Mouse (Mus musculus) splenic B cell, adult 2 months (primary cell): ENCODE measurements around the gene Arl16.
A peak's percentile ranks its signal among the peaks of the same experiment; 100 is the strongest.

Source experiments
- DNase-seq: peaks from one replicate; pipeline ENCODE4 v3.0.0-alpha.2; 2011; ENCODE audit warnings: low read depth, low spot score
- H3K27me3 ChIP-seq: 2 replicates; pipeline ENCODE4 v1.6.1; 2012; ENCODE audit warnings: mild to moderate bottlenecking, low read length, moderate library complexity, mixed read lengths; ENCODE audit not compliant: control insufficient read depth, poor library complexity, insufficient read depth, severe bottlenecking
- H3K36me3 ChIP-seq: 2 replicates; pipeline ENCODE4 v1.6.1; 2012; ENCODE audit warnings: mild to moderate bottlenecking, low read length, moderate library complexity, mixed read lengths; ENCODE audit not compliant: control insufficient read depth, poor library complexity, insufficient read depth, severe bottlenecking

Gene Arl16

DNA sequence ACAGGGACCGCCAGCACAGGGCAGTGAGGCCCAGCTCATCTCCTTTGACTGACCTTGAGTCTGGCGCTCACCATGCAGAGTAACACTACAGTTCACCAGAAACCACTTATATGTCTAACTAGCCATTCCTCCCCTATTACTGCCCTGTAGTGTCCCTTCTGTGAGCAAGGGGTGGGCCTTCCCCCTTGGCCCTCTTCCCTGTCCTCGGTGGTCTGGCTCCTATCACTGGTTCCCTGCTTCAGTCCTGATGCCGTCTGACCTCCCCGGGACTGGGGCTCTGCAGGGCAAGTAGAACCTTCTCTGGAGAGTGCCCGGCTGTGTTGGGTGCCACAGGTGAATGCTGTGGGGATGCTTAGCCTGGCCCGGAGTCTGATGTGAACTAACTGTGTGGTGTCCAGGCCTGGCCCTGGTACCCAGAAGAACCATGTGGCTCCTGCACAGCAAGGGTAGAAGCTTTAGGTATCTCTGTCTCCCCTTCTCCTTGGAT is 16.1 kb upstream of the Arl16 start:
- no peak for DNase-seq
- Histone ChIP-seq H3K27me3 (no peaks in the 10 kb centered on the region), H3K36me3 (peaks cover 12% of the 10 kb centered on the region)

DNA sequence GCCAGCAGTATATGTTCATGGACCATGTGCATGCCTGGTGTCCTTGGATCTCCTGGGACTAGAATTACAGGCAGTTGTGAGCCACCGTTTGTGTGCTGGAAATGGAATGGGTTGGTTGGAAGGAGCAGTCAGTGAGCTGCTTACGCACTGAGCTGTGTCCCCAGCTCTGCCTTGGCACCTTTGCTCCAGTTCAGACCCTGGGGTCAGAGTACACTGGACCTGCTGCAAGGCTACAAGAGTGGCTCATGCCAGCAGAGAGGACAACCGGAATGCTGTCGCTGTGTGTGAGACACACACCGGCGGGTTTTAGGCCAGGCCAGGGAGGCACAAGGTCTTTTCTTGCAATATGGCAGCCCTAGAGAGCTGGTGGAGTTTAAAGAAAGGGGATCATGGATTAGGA is 4.6 kb upstream of the Arl16 start:
- Histone ChIP-seq H3K27me3 (no peaks in the 10 kb centered on the region), H3K36me3 (peaks cover 23% of the 10 kb centered on the region)
- no peak for DNase-seq

DNA sequence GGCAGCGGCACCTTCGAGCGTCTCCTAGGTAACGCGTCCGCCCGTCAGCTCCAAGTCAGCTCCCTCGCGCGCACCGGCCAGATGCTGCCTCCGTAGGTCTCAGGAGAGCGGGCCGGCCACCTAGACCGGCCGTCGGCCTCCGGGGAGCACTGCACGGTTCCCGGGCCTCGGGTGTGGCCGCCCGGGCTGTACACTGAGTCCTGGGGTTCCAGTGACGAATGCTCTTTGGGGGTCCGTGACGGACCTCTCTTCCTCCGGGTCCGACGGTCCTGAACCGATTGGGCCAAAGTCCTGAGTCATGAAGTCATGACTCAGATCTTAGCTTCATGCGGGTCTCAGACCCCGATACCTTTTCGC is 307 bp upstream of the Arl16 start:
- DNase-seq: no peak
- Histone ChIP-seq H3K27me3 (no peaks in the 10 kb centered on the region), H3K36me3 (peaks cover 12% of the 10 kb centered on the region)

DNA sequence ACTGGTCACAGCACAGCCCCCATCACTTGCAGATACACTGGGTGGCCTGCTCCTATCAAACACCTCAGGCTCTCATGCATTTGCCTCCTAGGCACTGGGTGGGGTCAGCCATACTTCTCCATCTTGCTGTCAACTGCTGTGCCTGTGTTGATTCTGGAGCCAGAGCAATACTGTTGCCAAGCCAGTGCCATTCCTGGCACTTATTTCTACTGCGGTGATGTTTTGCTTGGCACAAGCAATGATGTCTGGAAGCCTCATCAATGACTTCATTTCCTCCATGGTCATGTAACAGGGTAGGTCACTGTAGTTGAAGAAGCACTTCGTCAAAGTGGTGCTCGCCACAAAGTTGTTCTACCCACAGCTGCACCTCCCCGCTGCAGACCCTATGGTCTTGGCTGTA is 1.9 kb downstream of the Arl16 start:
- no peaks in the 10 kb centered on the region for H3K27me3 ChIP-seq
- no peak for DNase-seq
- H3K36me3 ChIP-seq: peaks cover 7% of the 10 kb centered on the region

DNA sequence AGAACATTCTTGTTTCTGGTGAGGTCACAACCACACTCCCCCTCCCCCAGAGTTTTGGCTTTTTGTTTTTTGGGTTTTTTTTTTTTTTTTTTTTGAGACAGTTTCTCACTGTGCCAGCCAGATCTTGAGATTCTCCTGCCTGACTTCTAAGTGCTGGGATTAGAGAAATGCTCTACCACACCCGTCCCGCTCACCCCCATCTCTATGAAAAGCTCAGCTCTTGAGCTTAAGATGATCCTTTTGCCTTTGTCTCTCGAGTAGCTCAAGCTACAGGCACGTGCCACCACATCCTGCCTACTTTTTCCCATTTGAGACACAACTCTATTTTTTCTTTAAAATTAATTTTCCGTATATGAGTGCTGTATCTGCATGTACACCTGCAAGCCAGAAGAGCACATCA is 3.0 kb downstream of the Arl16 start:
- peaks cover 4% of the 10 kb centered on the region for H3K36me3 ChIP-seq
- DNase-seq: no peak
- H3K27me3 ChIP-seq: no peaks in the 10 kb centered on the region

DNA sequence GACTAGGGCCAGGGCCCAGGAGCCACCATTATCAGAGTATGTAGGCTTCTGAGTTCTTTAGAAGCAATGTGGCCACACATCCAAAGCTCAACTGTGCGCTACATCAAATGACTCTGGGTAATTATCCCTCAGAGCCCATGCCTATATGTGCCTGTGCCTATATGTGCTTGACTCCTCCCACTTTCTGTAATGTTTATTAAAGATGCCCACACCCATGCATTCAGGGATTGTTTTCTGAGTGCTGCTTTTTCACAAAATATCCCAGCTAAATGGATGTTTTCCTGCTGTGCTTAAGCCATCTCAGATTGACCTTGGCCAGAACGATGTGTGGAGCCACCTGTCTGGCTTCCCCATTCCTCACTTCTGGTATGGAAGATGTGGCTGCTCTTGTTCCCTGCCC is 3.9 kb downstream of the Arl16 start:
- no peak for DNase-seq
- H3K36me3 ChIP-seq: peaks cover 4% of the 10 kb centered on the region
- H3K27me3 ChIP-seq: no peaks in the 10 kb centered on the region

DNA sequence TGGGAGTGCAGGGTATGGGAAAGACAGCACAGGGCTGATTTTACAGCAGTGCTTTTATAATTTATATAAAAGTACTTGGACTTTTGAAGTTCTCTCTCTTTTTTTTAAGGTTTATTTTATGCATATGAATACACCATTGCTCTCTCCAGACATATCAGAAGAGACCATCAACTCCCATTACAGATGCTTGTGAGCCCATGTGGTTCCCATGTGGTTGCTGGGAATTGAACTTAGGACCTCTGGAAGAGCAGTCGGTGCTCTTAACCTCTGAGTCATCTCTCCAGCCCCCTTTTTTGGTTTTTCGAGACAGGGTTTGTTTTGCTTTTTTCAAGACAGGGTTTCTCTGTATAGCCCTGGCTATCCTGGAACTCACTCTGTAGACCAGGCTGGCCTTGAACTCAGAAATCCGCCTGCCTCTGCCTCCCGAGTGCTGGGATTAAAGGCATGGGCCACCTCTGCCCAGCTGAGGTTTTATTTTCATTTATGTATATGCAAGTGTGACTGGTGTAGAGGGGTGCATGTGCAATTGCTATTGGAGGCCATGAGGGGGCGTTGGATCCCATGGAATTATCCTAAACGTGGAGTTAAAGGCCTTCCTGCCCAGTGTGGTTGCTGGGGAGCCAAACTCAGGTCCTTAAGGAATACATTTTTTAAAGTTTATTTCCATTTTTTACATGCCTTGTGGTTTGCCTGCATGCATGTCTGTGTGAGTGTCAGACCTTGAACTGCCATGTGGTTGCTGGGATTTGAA is 8.4 kb downstream of the Arl16 start:
- DNase-seq: no peak
- H3K36me3 ChIP-seq: peaks cover 4% of the 10 kb centered on the region

DNA sequence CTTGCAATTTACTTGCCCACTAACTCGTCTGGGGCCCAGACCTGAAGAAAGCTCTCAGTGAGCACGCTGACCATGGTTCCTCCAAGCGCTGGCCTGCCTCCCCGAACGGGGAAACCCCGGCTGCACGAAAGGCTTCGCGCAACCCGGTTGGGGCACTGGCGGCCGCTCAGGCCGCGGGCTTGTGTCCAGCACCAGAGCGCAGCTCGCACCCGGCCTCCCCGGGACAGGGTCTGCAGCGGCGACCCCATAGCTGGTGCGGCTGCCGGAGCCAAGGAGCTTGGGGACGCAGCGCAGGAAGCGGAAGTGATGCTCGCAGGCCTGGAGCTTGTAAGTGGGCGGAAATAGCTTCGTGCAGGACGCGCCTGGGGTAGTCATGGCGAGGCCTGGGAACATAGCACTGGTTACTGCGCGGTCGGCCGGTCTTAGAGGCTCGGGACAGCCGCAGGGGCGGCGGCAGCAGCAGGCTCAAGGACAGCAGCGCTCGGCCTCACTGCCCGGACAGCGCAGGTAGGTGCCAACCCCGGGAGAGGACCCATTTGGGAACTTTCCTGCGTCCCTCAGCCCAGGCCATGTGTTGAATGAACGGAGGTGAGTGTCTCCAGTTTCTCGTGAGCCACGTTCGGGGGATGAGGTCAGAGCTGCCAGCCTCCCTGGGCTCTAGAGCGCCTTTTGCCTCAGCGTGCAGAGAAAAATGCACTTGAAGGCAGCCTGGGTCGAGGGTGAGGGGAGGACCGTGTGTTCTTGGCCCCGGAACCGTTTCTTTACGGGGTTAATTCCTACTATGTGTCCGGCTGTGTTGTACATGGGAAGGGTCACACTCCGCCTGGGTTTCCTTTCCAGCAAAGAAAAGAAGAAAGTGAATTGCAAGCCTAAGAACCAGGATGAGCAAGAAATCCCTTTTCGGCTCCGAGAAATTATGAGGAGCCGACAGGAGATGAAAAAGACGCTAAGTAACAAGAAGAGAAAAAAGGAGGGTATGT is 9.3 kb downstream of the Arl16 start, which contains the start of the genes Oxld1 and Ccdc137:
Gene Oxld1, minus strand, starts transcription at position 297 of the 980 bp plus-strand sequence.
Gene Ccdc137, plus strand, starts transcription at position 344 of the 980 bp plus-strand sequence.
- H3K36me3 ChIP-seq: peaks cover 4% of the 10 kb centered on the region
- H3K27me3 ChIP-seq: no peaks in the 10 kb centered on the region
- peak; percentile 78 for DNase-seq

More for the DNA sequence above, 8.4 kb downstream of the Arl16 start:
- no peaks in the 10 kb centered on the region for H3K27me3 ChIP-seq

DNA sequence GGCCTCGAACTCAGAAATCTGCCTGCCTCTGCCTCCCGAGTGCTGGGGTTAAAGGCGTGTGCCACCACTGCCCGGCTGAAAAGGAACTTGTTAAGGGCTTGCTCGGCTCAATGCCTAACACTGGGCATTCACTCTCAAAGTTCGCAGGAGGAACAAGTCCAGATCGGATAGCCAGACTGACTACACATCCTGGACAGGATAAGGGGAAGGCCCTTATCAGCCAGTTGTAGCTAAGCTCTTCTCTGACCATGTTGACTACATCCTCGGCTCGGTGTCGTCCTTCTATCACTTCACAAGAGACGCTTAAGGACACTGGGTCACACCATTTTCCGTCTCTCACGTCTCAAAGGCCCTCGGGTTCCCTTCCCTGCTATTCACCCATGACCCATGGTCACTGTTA is 10.0 kb downstream of the Arl16 start:
- H3K36me3 ChIP-seq: peaks cover 2% of the 10 kb centered on the region
- no peaks in the 10 kb centered on the region for H3K27me3 ChIP-seq
- DNase-seq: no peak

DNA sequence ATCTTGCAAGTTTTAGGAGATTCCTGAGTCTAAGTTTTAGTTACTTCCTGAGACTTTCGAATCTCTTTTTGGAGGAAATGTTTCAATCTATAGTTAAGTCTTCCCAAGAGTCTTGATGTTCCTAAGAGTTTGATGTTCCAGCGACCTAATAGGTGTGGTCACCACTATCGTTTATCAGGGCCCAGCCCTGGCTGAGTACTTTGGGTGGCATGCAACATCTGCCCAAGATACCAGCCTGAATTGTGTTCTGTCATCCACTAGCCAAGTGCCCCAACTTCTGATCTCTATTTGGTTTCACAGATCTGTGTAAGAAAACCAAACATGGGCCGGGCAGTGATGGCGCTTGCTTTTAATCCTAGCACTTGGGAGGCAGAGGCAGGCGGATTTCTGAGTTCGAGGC is 12.0 kb downstream of the Arl16 start:
- no peaks in the 10 kb centered on the region for H3K36me3 ChIP-seq
- no peak for DNase-seq
- no peaks in the 10 kb centered on the region for H3K27me3 ChIP-seq

DNA sequence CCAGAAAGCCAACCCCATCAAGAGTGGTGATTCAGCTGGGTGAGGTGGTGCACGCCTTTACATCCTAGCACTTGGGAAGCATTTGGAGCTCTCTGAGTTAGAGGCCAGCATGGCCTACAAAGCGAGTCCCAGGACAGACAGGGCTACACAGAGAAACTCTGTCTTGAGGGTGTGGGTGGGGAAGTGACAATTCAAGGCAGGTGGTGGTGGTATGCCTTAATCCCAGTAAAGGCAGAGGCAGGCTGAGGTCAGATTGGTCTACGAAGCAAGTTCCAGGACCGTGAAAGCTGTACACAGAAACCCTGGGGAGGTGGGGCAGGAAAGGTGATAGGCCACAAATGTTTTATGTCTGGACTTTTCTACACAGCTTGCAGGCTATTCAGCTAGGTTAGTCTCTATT is 12.4 kb downstream of the Arl16 start:
- Histone ChIP-seq H3K27me3 (no peaks in the 10 kb centered on the region), H3K36me3 (no peaks in the 10 kb centered on the region)
- DNase-seq: no peak

DNA sequence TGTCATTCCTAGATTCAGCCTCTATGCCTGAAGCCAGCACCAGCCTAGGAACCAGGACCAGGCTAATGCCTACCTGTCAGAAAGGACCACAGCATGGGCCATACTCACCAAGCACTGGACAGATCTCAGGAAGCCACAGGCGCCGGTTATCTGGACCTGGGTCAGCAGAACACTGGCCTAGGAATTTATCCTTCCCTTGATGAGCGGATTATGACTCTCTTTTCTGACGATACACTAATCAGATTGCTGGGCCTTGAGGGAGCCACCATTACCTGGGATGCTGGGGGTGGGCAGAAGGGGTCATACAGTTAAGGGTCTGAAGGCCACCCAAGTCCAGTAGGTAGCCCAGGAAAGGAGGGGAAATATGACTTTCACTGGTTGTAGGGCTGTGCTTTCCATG is 14.1 kb downstream of the Arl16 start, which contains the start of gene Pde6g:
Gene Pde6g, minus strand, starts transcription at position 195 of the 400 bp plus-strand sequence.
- no peaks in the 10 kb centered on the region for H3K27me3 ChIP-seq
- H3K36me3 ChIP-seq: no peaks in the 10 kb centered on the region
- no peak for DNase-seq

DNA sequence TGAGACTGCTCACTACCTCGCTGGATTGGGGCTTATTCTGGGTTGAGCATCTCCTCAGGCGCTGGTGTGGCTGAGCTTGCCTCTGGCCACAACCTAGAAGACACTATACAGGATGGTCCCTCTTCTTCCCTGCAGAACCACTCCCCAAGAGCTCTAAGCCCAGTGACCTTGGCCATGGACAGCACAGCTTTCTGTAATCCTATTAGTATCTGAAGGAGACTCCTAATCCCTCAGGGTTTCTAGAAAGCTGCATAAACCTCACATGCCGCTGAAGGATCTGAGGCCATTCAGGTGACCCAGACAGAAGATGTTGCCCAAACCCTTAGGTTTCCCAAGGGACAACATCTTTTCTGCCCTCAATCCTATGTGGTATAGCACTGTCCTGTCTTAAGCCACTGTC is 15.2 kb downstream of the Arl16 start:
- DNase-seq: no peak
- H3K36me3 ChIP-seq: no peaks in the 10 kb centered on the region
- H3K27me3 ChIP-seq: no peaks in the 10 kb centered on the region

DNA sequence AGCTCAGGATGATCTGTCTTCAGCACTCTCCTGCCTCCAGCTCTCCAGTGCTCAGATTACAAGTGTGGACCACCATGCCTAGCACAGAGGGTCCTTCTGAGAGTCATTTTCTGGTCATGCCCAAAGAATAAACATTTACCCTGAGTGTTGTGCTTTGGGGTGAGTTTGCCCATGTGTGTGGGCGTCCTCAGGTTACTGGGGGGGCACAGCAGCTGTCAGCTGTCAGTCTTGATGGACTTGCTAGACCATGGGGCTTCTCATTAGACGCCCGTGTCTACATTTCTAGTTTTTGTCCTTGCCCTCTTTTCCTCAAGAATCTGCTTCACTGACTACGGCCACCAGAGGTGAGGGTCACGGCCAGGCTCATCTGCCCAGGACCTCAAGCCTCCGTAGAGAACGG is 20.2 kb downstream of the Arl16 start:
- no peaks in the 10 kb centered on the region for H3K27me3 ChIP-seq
- H3K36me3 ChIP-seq: no peaks in the 10 kb centered on the region
- no peak for DNase-seq

DNA sequence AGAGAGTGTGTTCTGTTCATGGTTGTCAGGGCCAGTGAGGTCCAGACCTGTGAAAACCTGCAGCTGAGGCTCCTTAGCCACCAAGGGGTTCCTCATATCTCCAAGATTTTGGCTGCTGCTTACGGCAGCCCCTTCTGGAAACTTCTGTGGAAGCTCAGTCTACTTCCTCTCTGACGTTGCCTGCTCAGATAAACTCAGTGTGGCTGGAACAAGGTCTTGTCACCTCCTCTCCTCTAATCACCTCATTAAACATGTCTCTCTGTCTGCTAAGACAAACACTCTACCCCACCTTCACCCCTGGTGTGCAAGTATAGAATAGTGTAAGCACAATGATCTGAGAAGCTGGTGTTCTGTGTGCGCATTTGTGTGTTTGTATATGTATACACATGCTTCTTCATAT is 21.9 kb downstream of the Arl16 start:
- DNase-seq: no peak
- Histone ChIP-seq H3K27me3 (no peaks in the 10 kb centered on the region), H3K36me3 (no peaks in the 10 kb centered on the region)
